Mouse (Mus musculus) heart, embryonic 12.5 days (tissue): ENCODE measurements at regions not wholly inside any gene's neighbourhood (a gene's known extent, or its start where the extent isn't known, plus 50 kb on each side); places are given as distances from the start of the nearest gene placed in this dataset.
"Not testable (repeated sequence)": the region's sequence is repeated elsewhere in the genome, so short reads cannot be mapped to it uniquely, and the experiment has no call there.

Experiments used
- ATAC-seq: fragments of 200-750 bp; cut with Nextera tagmentation; 2 replicates; pipeline ENCODE4 v1.8.0; 2017; ENCODE audit warnings: moderate TSS enrichment, moderate library complexity; ENCODE audit not compliant: insufficient number of reproducible peaks, low FRiP score
- H3K27ac ChIP-seq: fragments of 300-500 bp; sonication (generic); 2 replicates; pipeline ENCODE4 v1.5.1; 2016; ENCODE audit warnings: mild to moderate bottlenecking, moderate library complexity; ENCODE audit not compliant: poor library complexity, severe bottlenecking
- H3K27me3 ChIP-seq: fragments of 300-500 bp; sonication (generic); replicated peaks from 2 replicates; pipeline ENCODE4 v1.6.1; 2016; ENCODE audit warnings: mild to moderate bottlenecking, moderate library complexity
- H3K36me3 ChIP-seq: fragments of 300-500 bp; sonication (generic); 2 replicates; pipeline ENCODE4 v1.6.1; 2016; ENCODE audit warnings: mild to moderate bottlenecking, moderate library complexity
- H3K4me1 ChIP-seq: fragments of 300-500 bp; sonication (generic); replicated peaks from 2 replicates; pipeline ENCODE4 v1.6.1; 2016; ENCODE audit warnings: mild to moderate bottlenecking
- H3K4me2 ChIP-seq: fragments of 300-500 bp; sonication (generic); 2 replicates; pipeline ENCODE4 v1.6.1; 2016; ENCODE audit warnings: mild to moderate bottlenecking, moderate library complexity
- H3K4me3 ChIP-seq: fragments of 300-500 bp; sonication (generic); 2 replicates; pipeline ENCODE4 v1.5.1; 2016; ENCODE audit warnings: mild to moderate bottlenecking
- H3K9ac ChIP-seq: fragments of 300-500 bp; sonication (generic); 2 replicates; pipeline ENCODE4 v1.6.1; 2016; ENCODE audit warnings: mild to moderate bottlenecking, moderate library complexity
- H3K9me3 ChIP-seq: fragments of 300-500 bp; sonication (generic); replicated peaks from 2 replicates; pipeline ENCODE4 v1.6.1; 2016; ENCODE audit warnings: mild to moderate bottlenecking, moderate library complexity
- WGBS: fragments of 180-500 bp; shearing (Covaris S2); methylation state at CpG from one replicate; pipeline ENCODE4 v1.1.7; 2016; 5-methylcytosine and 5-hydroxymethylcytosine counted together

- 68% methylated on average over 3 of the region's 3 CpGs for WGBS
- Histone ChIP-seq H3K27me3 (no peaks in the 10 kb centered on the region), H3K9me3 (no peaks in the 10 kb centered on the region), H3K36me3 (no peaks in the 10 kb centered on the region), H3K9ac (no peak overlapping the region), H3K4me3 (no peak overlapping the region), H3K27ac (no peak overlapping the region), H3K4me2 (no peak overlapping the region), H3K4me1 (peaks cover 8% of the 10 kb centered on the region)
- ATAC-seq: no peak
Observed at GRCm38 (mm10) chr15:5872042-5872441, 427.5 kb upstream of the Dab2 start.

DNA sequence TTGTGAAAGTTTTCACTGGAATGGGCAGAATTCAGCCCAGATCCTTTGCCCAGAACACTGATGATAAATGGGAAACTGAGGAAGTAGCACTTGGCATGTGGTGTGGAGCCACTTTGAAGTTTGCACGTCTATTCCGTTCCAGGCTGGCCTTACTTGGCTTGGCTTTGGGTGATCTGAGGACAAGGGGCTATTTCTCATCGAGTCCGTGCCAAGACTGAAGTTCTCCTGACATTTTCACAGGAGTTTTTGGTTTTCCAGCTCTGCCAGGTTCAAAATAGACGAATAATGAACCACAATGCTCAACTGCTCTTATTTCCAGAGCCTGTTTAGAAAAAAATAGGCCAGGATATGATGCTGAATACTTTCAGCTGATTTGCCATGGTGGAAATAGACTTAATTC is 421.8 kb upstream of the Dab2 start:
- no peak overlapping the region for H3K4me2 ChIP-seq
- H3K27me3 ChIP-seq: no peaks in the 10 kb centered on the region
- no peak overlapping the region for H3K4me3 ChIP-seq
- no peak overlapping the region for H3K27ac ChIP-seq
- no peaks in the 10 kb centered on the region for H3K4me1 ChIP-seq
- no peak for ATAC-seq
- H3K9me3 ChIP-seq: no peaks in the 10 kb centered on the region
- no peak overlapping the region for H3K9ac ChIP-seq
- WGBS: 88% methylated on average over 5 of the region's 5 CpGs
- H3K36me3 ChIP-seq: no peaks in the 10 kb centered on the region

DNA sequence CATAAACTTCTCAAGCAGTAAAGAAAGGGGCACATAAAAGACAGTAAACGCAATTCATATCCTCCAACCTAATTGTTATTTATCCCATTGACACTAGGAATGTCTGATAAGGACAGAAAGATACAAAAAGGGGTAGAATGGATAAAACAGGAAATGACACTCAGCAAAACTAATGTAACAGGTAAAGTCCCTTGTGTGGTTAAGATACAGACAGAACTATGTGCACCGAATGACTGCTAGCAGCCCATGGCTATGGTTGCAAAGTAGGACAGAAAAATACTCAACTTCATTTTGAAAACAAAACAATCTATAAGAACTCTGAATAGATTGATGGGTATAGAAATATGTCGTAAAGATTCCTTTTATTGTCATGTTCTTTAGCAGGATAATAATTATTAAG is 408.4 kb upstream of the Dab2 start:
- Histone ChIP-seq H3K9ac (no peak overlapping the region), H3K4me3 (no peak overlapping the region), H3K36me3 (no peaks in the 10 kb centered on the region), H3K27me3 (no peaks in the 10 kb centered on the region), H3K4me2 (no peak overlapping the region), H3K27ac (no peak overlapping the region), H3K4me1 (no peaks in the 10 kb centered on the region), H3K9me3 (peaks cover 5% of the 10 kb centered on the region; the same call in 1 of the 2 replicates)
- no peak for ATAC-seq
- WGBS: 70% methylated on average over 3 of the region's 3 CpGs

- H3K36me3 ChIP-seq: no peaks in the 10 kb centered on the region
- H3K9ac ChIP-seq: no peak overlapping the region
- no peaks in the 10 kb centered on the region for H3K4me1 ChIP-seq
- no peak overlapping the region for H3K4me2 ChIP-seq
- WGBS: 62% methylated on average over 3 of the region's 3 CpGs
- H3K27ac ChIP-seq: no peak overlapping the region
- H3K4me3 ChIP-seq: no peak overlapping the region
- no peaks in the 10 kb centered on the region for H3K27me3 ChIP-seq
- ATAC-seq: no peak
- peaks cover 5% of the 10 kb centered on the region; the same call in 1 of the 2 replicates for H3K9me3 ChIP-seq
Observed at GRCm38 (mm10) chr15:5892034-5892433, 407.6 kb upstream of the Dab2 start.

GRCm38 (mm10) chr15:5895688-5896470 is 403.7 kb upstream of the Dab2 start:
- not testable (repeated sequence) for H3K27ac ChIP-seq, ATAC-seq, H3K27me3 ChIP-seq, H3K36me3 ChIP-seq, H3K4me1 ChIP-seq, H3K9me3 ChIP-seq, H3K4me2 ChIP-seq, H3K9ac ChIP-seq, H3K4me3 ChIP-seq
- WGBS: 84% methylated on average over 5 of the region's 5 CpGs

DNA sequence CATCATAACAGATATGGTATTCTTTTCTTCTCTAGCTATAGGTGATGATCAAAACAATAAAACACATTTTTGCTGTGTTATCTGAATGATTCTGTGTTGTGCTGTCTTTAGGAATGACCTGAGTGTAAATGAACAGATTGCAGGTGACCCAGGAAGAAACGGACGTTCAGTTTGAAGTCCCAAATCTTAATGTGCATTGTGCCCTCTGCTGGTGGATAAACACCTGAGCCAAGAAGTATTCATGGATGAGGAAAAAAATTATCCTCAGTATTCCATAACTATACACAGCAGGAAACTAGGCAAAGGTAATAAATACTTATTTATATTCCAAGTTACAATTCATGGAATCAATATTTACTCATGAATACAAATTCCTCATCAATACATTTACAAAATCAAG is 384.3 kb upstream of the Dab2 start:
- Histone ChIP-seq H3K4me2 (no peak overlapping the region), H3K9ac (no peak overlapping the region), H3K9me3 (no peaks in the 10 kb centered on the region), H3K27me3 (no peaks in the 10 kb centered on the region), H3K27ac (no peak overlapping the region), H3K4me1 (no peaks in the 10 kb centered on the region), H3K4me3 (no peak overlapping the region), H3K36me3 (no peaks in the 10 kb centered on the region)
- WGBS: 4% methylated on average over 2 of the region's 2 CpGs
- no peak for ATAC-seq

DNA sequence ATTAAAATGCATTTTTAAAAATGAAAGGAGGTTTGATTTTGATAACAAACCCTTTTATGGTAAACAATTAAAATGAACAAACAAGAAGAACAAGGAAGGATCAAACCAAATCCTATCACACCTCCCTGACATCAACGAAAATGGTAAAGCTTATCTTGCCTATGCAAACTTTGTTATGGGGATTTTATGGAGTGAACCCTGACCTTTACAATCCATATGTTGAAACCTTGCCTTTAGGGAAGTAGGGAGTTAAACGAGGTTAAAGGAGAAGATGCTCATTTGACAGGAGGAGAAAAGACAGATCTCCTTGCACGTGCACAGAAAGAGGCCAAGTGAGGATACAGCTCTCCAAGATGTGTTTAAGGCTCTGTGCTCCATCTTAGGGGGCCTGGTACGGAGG is 379.5 kb upstream of the Dab2 start:
- Histone ChIP-seq H3K4me2 (no peak overlapping the region), H3K4me1 (no peaks in the 10 kb centered on the region), H3K27ac (no peak overlapping the region), H3K4me3 (no peak overlapping the region), H3K9ac (no peak overlapping the region), H3K9me3 (no peaks in the 10 kb centered on the region), H3K27me3 (no peaks in the 10 kb centered on the region), H3K36me3 (no peaks in the 10 kb centered on the region)
- 50% methylated on average over 4 of the region's 4 CpGs for WGBS
- ATAC-seq: no peak

GRCm38 (mm10) chr15:5927768-5928167 is 371.8 kb upstream of the Dab2 start:
- no peaks in the 10 kb centered on the region for H3K27me3 ChIP-seq
- no peak overlapping the region for H3K9ac ChIP-seq
- peak; percentile 88 for ATAC-seq
- H3K27ac ChIP-seq: peak overlapping the region; percentile 28; the same call in 1 of the 2 replicates
- peak overlapping the region; percentile 25; the same call in 1 of the 2 replicates for H3K4me2 ChIP-seq
- no peaks in the 10 kb centered on the region for H3K9me3 ChIP-seq
- H3K4me1 ChIP-seq: peaks cover 7% of the 10 kb centered on the region; the same call in 1 of the 2 replicates
- 9% methylated on average over 3 of the region's 3 CpGs for WGBS
- no peaks in the 10 kb centered on the region for H3K36me3 ChIP-seq
- no peak overlapping the region for H3K4me3 ChIP-seq

DNA sequence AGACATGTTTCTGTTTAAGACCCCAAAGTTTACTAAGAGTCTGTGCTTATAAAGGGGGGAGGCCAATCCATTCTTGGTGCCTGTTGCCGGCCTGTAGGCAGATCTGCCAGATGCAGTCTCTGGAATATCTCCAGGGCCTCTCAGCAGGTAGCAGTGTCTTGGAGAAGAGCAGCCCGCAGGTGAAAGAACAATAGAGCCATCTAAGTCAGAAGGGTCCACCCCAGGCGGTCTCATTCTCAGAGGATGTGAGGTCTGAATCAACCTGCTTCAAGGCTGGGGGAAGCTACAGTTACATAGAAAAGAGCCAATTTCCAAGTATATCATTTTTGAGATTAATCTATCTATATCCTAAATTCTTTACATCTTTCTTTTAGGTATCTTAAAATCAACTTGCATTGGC is 366.0 kb upstream of the Dab2 start:
- H3K4me3 ChIP-seq: no peak overlapping the region
- H3K4me2 ChIP-seq: no peak overlapping the region
- no peaks in the 10 kb centered on the region for H3K9me3 ChIP-seq
- H3K27me3 ChIP-seq: no peaks in the 10 kb centered on the region
- H3K27ac ChIP-seq: no peak overlapping the region
- H3K4me1 ChIP-seq: no peaks in the 10 kb centered on the region
- 39% methylated on average over 3 of the region's 3 CpGs for WGBS
- ATAC-seq: no peak
- no peaks in the 10 kb centered on the region for H3K36me3 ChIP-seq
- no peak overlapping the region for H3K9ac ChIP-seq

DNA sequence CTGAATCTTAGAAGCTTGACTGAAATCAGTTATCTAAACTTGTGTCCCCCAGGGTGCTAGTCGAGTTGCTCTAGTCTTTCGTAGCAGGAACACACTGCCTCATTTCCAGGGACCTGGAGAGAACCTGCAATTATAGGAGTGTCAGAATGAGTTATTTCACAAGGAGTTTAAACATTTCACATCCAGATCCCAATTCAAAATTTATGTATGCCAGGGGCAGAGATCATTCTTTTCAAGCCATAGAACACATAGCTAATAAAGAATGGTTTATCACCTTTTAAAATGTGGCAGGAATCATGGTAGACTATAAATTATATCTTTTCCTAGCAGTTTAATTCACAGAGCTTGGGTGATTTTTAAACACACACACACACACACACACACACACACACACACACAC is 358.6 kb upstream of the Dab2 start:
- no peaks in the 10 kb centered on the region for H3K36me3 ChIP-seq
- no peak overlapping the region for H3K9ac ChIP-seq
- WGBS: 46% methylated on average over 2 of the region's 2 CpGs
- no peak overlapping the region for H3K27ac ChIP-seq
- no peak overlapping the region for H3K4me2 ChIP-seq
- no peaks in the 10 kb centered on the region for H3K27me3 ChIP-seq
- H3K4me3 ChIP-seq: no peak overlapping the region
- no peak for ATAC-seq
- H3K9me3 ChIP-seq: no peaks in the 10 kb centered on the region
- H3K4me1 ChIP-seq: no peaks in the 10 kb centered on the region

DNA sequence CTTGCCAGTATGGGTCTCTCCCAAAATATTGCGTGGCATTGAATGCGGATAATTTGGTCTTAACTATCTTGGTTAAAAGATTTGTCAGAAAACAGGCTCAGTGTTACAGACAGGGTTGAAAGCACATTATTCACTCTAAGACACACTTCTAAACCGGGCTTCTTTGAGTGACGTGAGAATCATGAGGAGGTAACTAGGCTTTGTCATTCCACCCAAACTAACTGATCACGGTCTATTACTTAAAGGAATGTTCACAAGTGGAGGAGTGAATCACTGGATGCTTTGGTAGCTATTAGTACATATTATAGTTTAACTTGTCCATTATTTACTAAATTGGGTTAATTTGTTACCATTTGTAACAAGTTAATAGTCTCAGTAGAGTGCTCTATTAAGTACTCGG is 352.9 kb upstream of the Dab2 start:
- 87% methylated on average over 6 of the region's 6 CpGs for WGBS

GRCm38 (mm10) chr15:5950919-5951318 is 348.7 kb upstream of the Dab2 start:
- no peak for ATAC-seq
- Histone ChIP-seq H3K4me2 (no peak overlapping the region), H3K4me3 (no peak overlapping the region), H3K27me3 (no peaks in the 10 kb centered on the region), H3K9ac (no peak overlapping the region), H3K36me3 (no peaks in the 10 kb centered on the region), H3K27ac (no peak overlapping the region), H3K4me1 (no peaks in the 10 kb centered on the region), H3K9me3 (no peaks in the 10 kb centered on the region)
- 72% methylated on average over 3 of the region's 3 CpGs for WGBS

More for the DNA sequence above, 352.9 kb upstream of the Dab2 start:
- ATAC-seq: no peak
- Histone ChIP-seq H3K9me3 (no peaks in the 10 kb centered on the region), H3K36me3 (no peaks in the 10 kb centered on the region), H3K4me3 (no peak overlapping the region), H3K27ac (no peak overlapping the region), H3K4me1 (no peaks in the 10 kb centered on the region), H3K9ac (no peak overlapping the region), H3K4me2 (no peak overlapping the region), H3K27me3 (no peaks in the 10 kb centered on the region)
